Mouse (Mus musculus) spleen, postnatal 10 days (tissue): ENCODE data around the gene Usp25.

Experiments
- DNase-seq, 2 experiments: peaks; one replicate each; pipeline ENCODE4 v3.0.0; 2021 to 2022; ENCODE audit warnings: low spot score in 2 of 2

Usp25 gene

GRCm38 (mm10) chr16:77034329-77034728, 20.8 kb downstream of the Usp25 start:
- DNase-seq: no peak

DNA sequence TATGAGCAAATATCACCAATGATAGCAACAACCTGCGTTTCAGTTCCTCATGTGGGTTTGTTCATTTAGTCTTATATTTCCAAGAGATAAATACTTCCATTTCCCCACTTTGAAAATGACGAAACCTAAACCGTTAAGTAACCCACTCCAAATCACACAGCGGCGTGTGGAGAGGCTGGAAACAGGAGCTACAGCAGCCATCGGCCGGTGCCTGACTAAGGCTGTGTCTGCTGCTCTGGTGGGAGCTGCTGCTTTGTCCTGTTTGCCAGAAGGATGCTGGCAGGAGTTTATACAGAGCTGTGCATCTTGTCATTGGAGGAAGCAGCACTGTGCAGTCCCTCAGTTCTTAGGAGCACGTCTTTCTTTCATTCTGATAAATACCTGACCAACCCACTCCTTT, 21.2 kb downstream of the Usp25 start:
- no peak for DNase-seq

DNA sequence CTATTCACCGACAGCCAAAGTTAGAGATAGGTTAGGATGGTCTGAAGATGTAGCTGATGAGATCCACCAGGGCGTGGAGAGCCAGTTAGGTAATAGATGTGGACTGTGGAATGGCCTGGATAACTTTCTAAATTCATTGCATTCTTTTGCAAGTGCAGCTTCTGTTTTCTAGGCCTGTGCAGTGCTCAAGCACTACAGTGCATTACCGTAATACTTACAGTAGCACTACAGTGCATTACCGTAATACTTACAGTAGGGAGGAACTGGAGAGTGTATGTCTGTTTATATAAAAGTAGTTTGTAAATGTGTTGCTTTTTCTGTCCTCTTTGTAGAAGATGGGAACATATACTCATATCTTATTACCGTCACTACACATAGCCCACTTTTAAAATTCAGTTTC, 28.1 kb downstream of the Usp25 start:
- no peak for DNase-seq

DNA sequence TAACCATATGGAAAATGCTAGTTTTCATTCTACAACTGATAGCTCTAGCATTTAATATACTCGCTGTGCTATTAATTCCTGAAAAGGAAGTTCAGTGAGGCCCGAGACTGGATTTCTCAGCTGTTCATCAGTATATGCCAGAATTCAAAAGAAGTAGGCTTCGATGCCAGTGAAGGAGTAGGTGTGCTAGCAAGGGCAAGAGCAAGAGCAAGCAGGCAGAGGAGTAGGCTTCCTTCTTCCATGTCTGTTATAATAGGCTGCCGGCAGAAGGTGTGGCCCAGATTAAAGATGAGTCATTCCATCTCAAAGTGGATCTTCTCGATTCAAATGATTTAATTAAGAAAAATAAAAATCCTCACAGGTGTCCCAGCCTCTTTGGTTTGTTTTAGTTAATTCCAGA, 30.0 kb downstream of the Usp25 start:
- no peak for DNase-seq

DNA sequence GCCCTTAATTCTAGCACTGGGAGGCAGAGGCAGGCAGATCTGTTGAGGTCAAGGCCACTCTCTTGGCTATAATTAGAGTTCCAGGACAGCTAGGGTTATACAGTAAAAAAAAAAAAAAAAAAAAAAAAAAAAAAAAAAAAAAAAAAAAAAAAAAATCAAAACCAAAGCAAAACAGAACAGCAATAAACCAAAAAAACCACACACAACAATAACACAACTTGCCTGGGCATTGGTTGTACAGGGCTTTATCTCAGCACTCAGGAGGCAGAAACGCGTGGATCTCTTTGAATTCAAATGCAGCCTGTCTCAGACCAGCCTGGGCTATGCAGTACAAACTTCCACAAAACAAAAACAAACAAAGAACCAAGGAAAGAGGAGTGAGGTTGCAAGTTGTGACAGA, 40.7 kb downstream of the Usp25 start:
- no peak for DNase-seq

DNA sequence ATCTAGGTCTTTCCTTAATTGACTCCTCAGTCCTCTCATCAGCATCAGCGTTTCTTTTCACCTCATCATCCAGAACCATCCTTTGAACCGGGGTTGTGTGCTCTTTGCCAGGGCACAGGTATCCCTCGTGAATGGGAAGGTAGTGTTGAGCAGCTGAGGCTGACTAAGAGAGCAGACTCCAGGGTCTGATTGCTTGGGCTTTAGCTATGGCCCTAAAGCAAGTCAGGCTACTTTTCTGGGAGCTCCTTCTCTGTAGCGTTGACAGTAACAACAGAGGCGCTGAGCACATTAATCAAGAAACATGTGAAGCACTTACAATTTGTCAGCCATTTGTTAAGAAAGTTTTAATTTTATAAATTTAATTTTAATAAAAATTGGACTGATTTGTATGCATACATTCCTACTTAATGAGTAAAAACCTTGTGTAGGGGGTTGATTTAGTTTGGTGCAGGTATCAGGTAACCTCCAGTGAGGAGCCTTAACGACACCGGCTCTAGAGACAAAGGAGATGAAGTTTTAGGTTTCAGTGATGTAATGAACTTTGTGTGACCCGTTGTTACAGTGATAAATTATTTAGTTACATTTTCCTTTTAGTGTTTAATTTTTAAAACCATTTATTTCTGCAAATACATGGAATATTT, 42.1 kb downstream of the Usp25 start:
- DNase-seq: no peak

DNA sequence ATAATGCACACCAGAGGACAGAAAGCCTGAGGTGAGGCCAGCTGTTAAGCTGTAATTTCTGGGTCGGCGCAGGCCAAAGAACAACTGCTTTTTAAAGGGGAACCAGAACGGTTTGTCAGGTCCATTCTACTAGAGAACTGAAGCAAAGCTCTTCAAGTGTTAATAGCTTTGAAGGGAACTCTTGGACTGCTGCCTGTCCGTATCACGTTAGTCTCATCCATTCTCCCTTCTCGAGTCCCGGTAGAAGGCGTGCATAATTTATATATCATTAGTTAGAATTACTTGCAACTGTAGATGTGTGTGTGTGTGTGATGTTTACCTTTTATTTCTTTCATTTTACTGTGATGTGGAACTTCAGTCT, 42.6 kb downstream of the Usp25 start:
- no peak for DNase-seq

- no peak for DNase-seq
These were observed 45.1 kb downstream of the Usp25 start for GRCm38 (mm10) chr16:77058567-77058966.

GRCm38 (mm10) chr16:77060166-77060565, 46.7 kb downstream of the Usp25 start:
- DNase-seq: peak; percentile 42 to 92

DNA sequence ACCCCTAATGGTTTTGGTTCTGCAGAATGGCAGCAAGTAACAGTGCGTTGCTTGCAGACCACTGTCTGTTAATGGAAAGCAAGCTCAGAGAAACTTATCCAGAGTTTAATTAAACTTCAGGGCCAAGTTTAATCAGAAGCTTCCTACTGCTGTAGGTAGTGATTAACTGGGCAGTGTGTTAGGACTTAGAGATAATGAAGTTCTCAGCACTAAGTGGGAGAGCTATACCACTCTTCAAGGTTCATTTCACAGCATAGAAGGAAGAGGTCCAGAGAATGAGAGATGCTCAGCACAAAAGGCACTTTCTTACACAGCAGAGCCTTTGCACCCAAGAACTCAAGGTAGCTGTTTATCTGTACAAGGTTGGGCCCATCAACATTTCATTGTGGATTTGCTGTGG, 50.4 kb downstream of the Usp25 start:
- DNase-seq: no peak

DNA sequence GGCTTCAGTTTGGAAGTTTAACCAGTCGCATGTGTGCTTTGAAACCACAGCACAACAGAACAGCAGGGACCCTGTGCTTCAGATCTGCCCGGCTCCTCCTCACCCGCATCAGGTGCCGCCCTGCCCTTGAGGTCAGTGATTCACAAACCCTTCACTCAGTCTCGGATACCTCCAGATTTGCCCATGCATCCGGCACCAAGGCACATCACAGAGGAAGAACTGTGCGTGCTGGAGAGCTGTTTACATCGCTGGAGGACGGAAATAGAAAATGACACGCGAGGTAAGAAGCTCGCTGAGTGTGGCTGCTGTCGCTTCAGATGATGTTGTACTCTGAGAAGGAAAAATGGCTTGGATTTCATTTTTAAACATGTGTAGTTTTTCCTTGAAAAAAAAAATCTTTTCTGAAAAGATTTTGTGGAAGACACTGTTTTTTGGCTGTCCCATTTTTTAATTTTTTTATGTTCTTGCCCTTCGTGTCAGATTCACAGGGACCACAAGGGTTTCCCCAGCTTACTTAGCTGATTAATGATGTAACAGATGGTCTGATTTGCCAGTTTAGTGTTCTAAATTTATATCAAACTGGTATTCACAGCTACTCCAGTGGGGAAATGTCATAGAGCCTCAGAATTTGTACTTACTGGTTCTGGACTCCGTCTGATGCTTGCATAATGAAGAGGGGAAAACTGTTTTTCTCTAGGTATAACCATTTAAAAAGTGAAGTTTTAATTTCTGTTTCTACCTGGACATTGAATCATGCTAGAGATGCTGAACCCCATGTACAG, 63.6 kb downstream of the Usp25 start:
- DNase-seq: no peak

DNA sequence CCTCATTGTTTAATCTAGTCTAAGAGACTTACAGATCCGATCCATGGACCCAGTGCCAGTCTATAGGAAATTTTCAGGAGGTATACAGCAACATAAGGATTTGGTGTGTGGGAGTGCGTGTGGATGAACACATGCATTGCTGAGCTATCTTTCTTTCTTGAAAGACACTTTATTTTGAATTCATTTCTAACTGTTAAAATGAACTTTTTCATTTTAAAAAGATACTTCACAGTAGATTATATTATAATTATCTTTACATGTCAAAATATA, 64.2 kb downstream of the Usp25 start:
- DNase-seq: no peak

DNA sequence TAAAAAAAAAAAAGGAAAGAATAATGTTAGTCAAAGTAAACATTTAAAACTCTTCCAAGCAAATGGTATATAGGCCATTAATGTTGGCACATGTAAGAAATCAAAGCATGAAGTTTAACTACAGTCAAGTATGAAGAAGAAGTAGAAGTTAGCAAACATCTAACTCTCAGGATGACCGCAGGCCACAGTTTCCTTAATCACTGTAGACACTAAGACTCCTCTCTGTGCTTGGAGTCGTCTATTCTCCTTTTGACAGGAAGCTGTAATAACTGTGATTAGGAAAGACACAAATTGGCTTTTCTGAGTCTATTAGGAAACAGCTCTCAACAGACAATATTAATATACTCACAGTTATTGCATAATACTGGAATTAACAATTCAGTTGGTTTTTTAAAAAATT, 70.6 kb downstream of the Usp25 start:
- DNase-seq: no peak

- no peak for DNase-seq
These were observed 76.3 kb downstream of the Usp25 start for GRCm38 (mm10) chr16:77089806-77090205.

DNA sequence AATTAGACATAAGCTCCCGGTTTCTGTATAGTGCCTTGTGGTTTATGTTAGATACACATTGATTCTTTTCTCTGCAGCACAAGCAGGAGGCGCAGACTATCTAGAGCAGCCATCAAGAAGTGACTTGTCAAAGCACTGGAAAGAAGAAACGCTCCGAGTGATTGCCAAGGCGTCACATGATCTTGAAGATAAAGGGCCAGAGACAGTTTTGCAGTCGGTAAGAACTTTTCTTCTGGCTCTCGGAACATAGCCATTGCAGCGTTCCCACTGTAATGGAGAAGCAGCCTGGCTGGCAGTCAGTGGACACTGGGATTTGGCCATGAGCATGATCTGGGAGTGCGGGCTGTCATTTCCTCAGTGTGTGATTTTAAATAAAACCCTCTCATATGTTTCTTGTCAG, 80.0 kb downstream of the Usp25 start:
- DNase-seq: no peak

DNA sequence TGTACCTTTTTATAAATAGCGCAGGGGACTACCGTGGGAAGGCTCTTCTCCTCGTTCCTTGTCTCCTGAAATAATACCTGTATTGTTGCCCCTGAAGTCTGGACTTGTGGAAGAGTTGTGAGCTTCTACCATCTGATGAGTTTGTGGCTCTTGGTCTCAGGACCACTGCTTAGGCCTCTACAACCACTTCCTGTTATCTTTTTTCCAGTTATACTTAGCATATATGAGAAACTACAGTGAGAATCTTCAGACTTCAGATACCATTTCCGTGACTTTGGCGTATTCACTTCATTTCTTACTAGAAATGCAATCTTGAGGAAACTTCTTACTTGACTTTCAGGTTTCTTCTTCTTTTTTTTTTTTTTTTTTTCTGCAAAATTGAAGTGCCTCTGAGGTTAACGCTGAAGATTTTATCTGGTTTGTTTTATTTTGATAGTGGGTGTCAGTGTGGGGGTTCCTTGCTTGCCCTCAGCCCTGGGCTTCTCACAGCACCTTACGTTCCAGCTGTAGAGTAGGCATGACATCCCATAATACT, 81.6 kb downstream of the Usp25 start:
- DNase-seq: no peak

DNA sequence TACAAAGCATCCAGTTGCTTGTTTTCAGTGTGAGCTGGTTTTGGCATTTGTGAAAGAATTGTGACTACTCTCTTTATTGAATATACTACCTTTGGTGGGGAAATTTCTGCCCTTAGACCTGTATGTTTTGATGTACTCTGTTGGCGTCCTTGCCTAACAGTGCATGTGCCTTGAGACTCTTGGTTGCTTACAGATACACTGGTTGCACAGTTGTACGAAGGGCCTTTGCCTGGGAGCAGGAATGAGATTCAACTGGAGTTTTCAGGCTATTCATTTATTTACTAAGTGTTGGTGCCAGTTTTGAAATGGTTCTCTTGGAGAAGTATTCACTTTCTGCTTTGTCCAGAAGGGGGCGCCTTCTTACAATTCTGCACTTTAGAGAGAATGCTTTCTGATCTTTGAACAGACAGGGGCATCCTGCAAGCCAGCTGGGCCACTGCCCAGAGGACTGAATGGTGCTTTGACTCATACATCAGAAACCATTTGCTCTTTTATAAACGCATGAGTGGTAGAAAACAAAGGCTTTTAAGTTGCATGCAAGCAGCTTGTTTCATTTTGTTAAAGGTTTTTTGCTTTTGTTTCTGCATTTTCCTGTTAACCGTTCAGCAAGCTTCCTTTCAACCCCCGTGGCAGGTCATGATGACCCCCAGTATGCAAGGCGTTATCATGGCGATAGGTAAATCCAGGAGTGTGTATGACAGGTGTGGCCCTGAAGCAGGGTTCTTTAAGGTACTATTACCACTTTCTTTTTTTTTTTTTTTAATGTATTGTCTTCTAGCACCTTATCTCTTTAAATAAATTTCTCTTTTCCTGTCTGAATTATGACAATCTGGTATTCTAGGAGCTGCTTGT, 85.7 kb downstream of the Usp25 start:
- peak; percentile 25 to 64 for DNase-seq

GRCm38 (mm10) chr16:77103637-77104264, 90.2 kb downstream of the Usp25 start:
- no peak for DNase-seq

DNA sequence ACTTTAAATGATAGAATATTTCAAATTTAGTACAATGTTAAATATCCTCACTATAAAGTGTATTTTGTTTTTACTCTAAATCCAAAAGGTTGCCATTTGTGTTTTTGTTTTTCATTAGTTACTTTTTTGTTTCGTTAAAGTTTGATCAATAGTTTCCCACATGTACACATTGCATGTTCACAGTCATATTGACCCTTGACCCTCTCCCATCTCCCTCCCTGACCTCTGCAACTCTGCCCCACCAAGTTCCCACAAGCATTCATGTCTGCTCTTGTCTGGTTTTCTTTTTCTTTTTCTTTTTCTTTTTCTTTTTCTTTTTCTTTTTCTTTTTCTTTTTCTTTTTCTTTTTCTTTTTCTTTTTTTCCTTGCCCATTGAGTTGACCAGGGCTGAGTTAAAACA, 97.8 kb downstream of the Usp25 start:
- DNase-seq: no peak

DNA sequence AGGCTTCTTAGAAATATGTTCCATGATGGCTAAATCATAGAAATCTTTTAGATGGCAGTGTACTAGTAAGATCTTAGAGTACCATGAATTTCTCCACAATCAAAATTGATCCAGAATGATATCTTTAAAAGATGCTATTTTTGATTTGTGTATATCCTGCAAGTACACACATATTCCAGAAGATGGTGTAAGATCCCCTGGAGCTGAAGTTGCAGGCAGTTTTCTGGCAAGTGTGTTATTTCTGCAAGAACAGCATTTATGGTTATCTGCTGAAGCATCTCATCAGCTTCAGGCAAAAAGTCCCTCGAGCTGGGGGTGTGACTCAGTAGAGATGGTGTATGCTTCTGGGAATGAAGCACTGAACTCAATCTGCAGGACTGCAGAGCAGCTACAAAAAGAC, 112.4 kb downstream of the Usp25 start:
- no peak for DNase-seq

DNA sequence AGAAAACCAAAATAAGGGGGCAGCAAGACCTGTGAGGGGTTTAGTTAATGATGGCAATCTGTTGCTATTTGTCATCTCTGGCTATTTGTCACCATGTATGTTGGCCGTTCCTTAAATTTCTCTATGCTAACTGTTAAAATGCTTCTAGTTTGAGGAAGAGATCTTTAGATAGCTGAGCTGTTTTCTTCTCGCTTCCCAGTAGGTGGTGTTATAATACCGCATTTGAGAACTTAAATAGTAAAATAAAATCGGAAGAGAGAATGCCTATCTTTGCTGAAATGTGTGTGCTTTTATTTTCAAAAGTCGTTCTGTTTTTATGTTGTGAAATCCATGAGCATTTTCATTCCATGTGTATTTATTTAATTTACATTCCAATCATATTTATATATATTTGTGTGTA, 115.2 kb downstream of the Usp25 start:
- no peak for DNase-seq

- no peak for DNase-seq
These were observed 119.5 kb downstream of the Usp25 start for GRCm38 (mm10) chr16:77133055-77133454.
